Mouse (Mus musculus) erythroid progenitor cell, adult 5-6 weeks (primary cell): ENCODE data around the gene Lman1l. TPM values are rescaled to one million over a fixed set of nuclear protein-coding genes. Genes with fewer than 3 reads are reported as not detected.

Experiments
- ATAC-seq: replicated peaks from 2 replicates; pipeline ENCODE4 v1.8.0; 2016; ENCODE audit warnings: moderate number of reproducible peaks, mild to moderate bottlenecking, moderate TSS enrichment, inconsistent platforms; ENCODE audit not compliant: poor library complexity, low FRiP score, severe bottlenecking
- total RNA-seq, 2 experiments: library from RNA; stranded (forward) in 1 of 2; stranded (reverse) in 1 of 2; fragments of 150-400 nt in 1 of 2; fragments of 186-747, 209-891 nt in 1 of 2; gene quantifications; 2 replicates each; pipeline versions ENCODE4 v1.2.3 to v1.2.4; 2015 to 2017; ENCODE audit warnings: low replicate concordance in 2 of 2

Lman1l gene
- total RNA-seq, 2 experiments from 2014 or later: not detected

GRCm38 (mm10) chr9:57557215-57557614, 63.4 kb downstream of the Lman1l start:
- ATAC-seq: no peak

Other genes with a start within 250 kb of the Lman1l start
- 9.4 and 17.2 TPM in 2 replicates for gene Ppcdc, start 180.7 kb downstream of the Lman1l start, total RNA-seq (2015; ENCODE audit: low replicate concordance)
- 5.0 and 6.1 TPM in 2 replicates for gene Ppcdc, start 180.7 kb downstream of the Lman1l start, total RNA-seq (2017; ENCODE audit: low replicate concordance)
- gene Scamp5, start 152.7 kb downstream of the Lman1l start, total RNA-seq (2015; ENCODE audit: low replicate concordance): 0.84 TPM in 1 of 2 replicates, not detected in the other
- gene Scamp5, start 152.7 kb downstream of the Lman1l start, total RNA-seq (2017; ENCODE audit: low replicate concordance): 1.2 TPM in 2 replicates
- not detected in 2 replicates for gene Rpp25, start 116.7 kb downstream of the Lman1l start, total RNA-seq (2015; ENCODE audit: low replicate concordance)
- gene Rpp25, start 116.7 kb downstream of the Lman1l start, total RNA-seq (2017; ENCODE audit: low replicate concordance): not detected in 2 replicates
- 138 and 226 TPM in 2 replicates for gene Cox5a, start 99.5 kb downstream of the Lman1l start, total RNA-seq (2015; ENCODE audit: low replicate concordance)
- 34.4 and 38.2 TPM in 2 replicates for gene Cox5a, start 99.5 kb downstream of the Lman1l start, total RNA-seq (2017; ENCODE audit: low replicate concordance)
- gene Fam219b, start 83.2 kb downstream of the Lman1l start, total RNA-seq (2015; ENCODE audit: low replicate concordance): 2.9 and 5.0 TPM in 2 replicates
- gene Fam219b, start 83.2 kb downstream of the Lman1l start, total RNA-seq (2017; ENCODE audit: low replicate concordance): 3.5 and 5.9 TPM in 2 replicates
- 1.7 and 4.0 TPM in 2 replicates for gene Mpi, start 68.0 kb downstream of the Lman1l start, total RNA-seq (2015; ENCODE audit: low replicate concordance)
- 0.26 and 1.4 TPM in 2 replicates for gene Mpi, start 68.0 kb downstream of the Lman1l start, total RNA-seq (2017; ENCODE audit: low replicate concordance)
- 23.8 and 28.1 TPM in 2 replicates for gene Scamp2, start 59.8 kb downstream of the Lman1l start, total RNA-seq (2015; ENCODE audit: low replicate concordance)
- 10.0 and 12.1 TPM in 2 replicates for gene Scamp2, start 59.8 kb downstream of the Lman1l start, total RNA-seq (2017; ENCODE audit: low replicate concordance)
- gene Ulk3, start 31.3 kb downstream of the Lman1l start, total RNA-seq (2015; ENCODE audit: low replicate concordance): 1.1 and 3.4 TPM in 2 replicates
- gene Ulk3, start 31.3 kb downstream of the Lman1l start, total RNA-seq (2017; ENCODE audit: low replicate concordance): 0.98 and 5.9 TPM in 2 replicates
- gene Cplx3, start 14.5 kb downstream of the Lman1l start, total RNA-seq (2015; ENCODE audit: low replicate concordance): not detected in 2 replicates
- not detected in 2 replicates for gene Cplx3, start 14.5 kb downstream of the Lman1l start, total RNA-seq (2017; ENCODE audit: low replicate concordance)
- gene Csk, start 32.9 kb upstream of the Lman1l start, total RNA-seq (2015; ENCODE audit: low replicate concordance): 34.6 and 46.1 TPM in 2 replicates
- gene Csk, start 32.9 kb upstream of the Lman1l start, total RNA-seq (2017; ENCODE audit: low replicate concordance): 46.2 and 46.5 TPM in 2 replicates
- not detected in 2 replicates for gene Cyp1a2, start 62.9 kb upstream of the Lman1l start, total RNA-seq (2015; ENCODE audit: low replicate concordance)
- not detected in 2 replicates for gene Cyp1a2, start 62.9 kb upstream of the Lman1l start, total RNA-seq (2017; ENCODE audit: low replicate concordance)
- gene Cyp1a1, start 67.2 kb upstream of the Lman1l start, total RNA-seq (2015; ENCODE audit: low replicate concordance): not detected in 2 replicates
- gene Cyp1a1, start 67.2 kb upstream of the Lman1l start, total RNA-seq (2017; ENCODE audit: low replicate concordance): not detected in 2 replicates
- 5.8 and 7.5 TPM in 2 replicates for gene Edc3, start 87.8 kb upstream of the Lman1l start, total RNA-seq (2015; ENCODE audit: low replicate concordance)
- 2.8 and 8.6 TPM in 2 replicates for gene Edc3, start 87.8 kb upstream of the Lman1l start, total RNA-seq (2017; ENCODE audit: low replicate concordance)
- gene Clk3, start 145.1 kb upstream of the Lman1l start, total RNA-seq (2015; ENCODE audit: low replicate concordance): 237 and 278 TPM in 2 replicates
- gene Clk3, start 145.1 kb upstream of the Lman1l start, total RNA-seq (2017; ENCODE audit: low replicate concordance): 247 and 348 TPM in 2 replicates
- gene Arid3b, start 216.0 kb upstream of the Lman1l start, total RNA-seq (2015; ENCODE audit: low replicate concordance): 7.1 and 8.3 TPM in 2 replicates
- gene Arid3b, start 216.0 kb upstream of the Lman1l start, total RNA-seq (2017; ENCODE audit: low replicate concordance): 0.83 and 1.8 TPM in 2 replicates